Mouse (Mus musculus): ENCODE results near the gene Snx1. TPM values are rescaled to one million over a fixed set of nuclear protein-coding genes. Genes with fewer than 3 reads are reported as not detected.

The Snx1 gene
- polyA plus RNA-seq, 1 experiment = 75.6 TPM

GRCm38 (mm10) chr9:66087062-66087461, 39.3 kb downstream of the Snx1 start:
- TF ChIP-seq POLR2A (IDR thresholded peaks at IDR 0.05; ENCODE audit: borderline replicate concordance, extremely low read depth, insufficient read depth, insufficient read length, poor library complexity, severe bottlenecking) (no peak), CTCF (IDR thresholded peaks at IDR 0.05; ENCODE audit: borderline replicate concordance, extremely low read depth, insufficient read depth, insufficient read length) (no peak)
- no peak for DNase-seq (ENCODE audit: low read depth)

- TF ChIP-seq CTCF (IDR thresholded peaks at IDR 0.05; ENCODE audit: borderline replicate concordance, extremely low read depth, insufficient read depth, insufficient read length) = no peak
- TF ChIP-seq POLR2A (IDR thresholded peaks at IDR 0.05; ENCODE audit: borderline replicate concordance, extremely low read depth, insufficient read depth, insufficient read length, poor library complexity, severe bottlenecking) = no peak
These were observed 42.2 kb downstream of the Snx1 start for GRCm38 (mm10) chr9:66084171-66084570.

GRCm38 (mm10) chr9:66081999-66082398, 44.4 kb downstream of the Snx1 start:
- DNase-seq (ENCODE audit: low read depth) = no peak

More at GRCm38 (mm10) chr9:66084171-66084570, 42.2 kb downstream of the Snx1 start:
- no peak for DNase-seq (ENCODE audit: low read depth)

GRCm38 (mm10) chr9:66080804-66081459, 45.5 kb downstream of the Snx1 start:
- no peak for TF ChIP-seq CTCF (IDR thresholded peaks at IDR 0.05; ENCODE audit: borderline replicate concordance, extremely low read depth, insufficient read depth, insufficient read length)
- no peak for TF ChIP-seq POLR2A (IDR thresholded peaks at IDR 0.05; ENCODE audit: borderline replicate concordance, extremely low read depth, insufficient read depth, insufficient read length, poor library complexity, severe bottlenecking)
- no peak for DNase-seq (ENCODE audit: low read depth)

More at GRCm38 (mm10) chr9:66081999-66082398, 44.4 kb downstream of the Snx1 start:
- TF ChIP-seq POLR2A (IDR thresholded peaks at IDR 0.05; ENCODE audit: borderline replicate concordance, extremely low read depth, insufficient read depth, insufficient read length, poor library complexity, severe bottlenecking) (no peak), CTCF (IDR thresholded peaks at IDR 0.05; ENCODE audit: borderline replicate concordance, extremely low read depth, insufficient read depth, insufficient read length) (no peak)

GRCm38 (mm10) chr9:66078493-66078892, 47.9 kb downstream of the Snx1 start:
- peak; percentile 73 for DNase-seq (ENCODE audit: low read depth)
- TF ChIP-seq CTCF (IDR thresholded peaks at IDR 0.05; ENCODE audit: borderline replicate concordance, extremely low read depth, insufficient read depth, insufficient read length) = no peak
- TF ChIP-seq POLR2A (IDR thresholded peaks at IDR 0.05; ENCODE audit: borderline replicate concordance, extremely low read depth, insufficient read depth, insufficient read length, poor library complexity, severe bottlenecking) = no peak

GRCm38 (mm10) chr9:66078072-66078471, 48.3 kb downstream of the Snx1 start:
- no peak for DNase-seq (ENCODE audit: low read depth)

GRCm38 (mm10) chr9:66072754-66073153, 53.6 kb downstream of the Snx1 start:
- DNase-seq (ENCODE audit: low read depth) = no peak
- TF ChIP-seq CTCF (IDR thresholded peaks at IDR 0.05; ENCODE audit: borderline replicate concordance, extremely low read depth, insufficient read depth, insufficient read length) = no peak
- no peak for TF ChIP-seq POLR2A (IDR thresholded peaks at IDR 0.05; ENCODE audit: borderline replicate concordance, extremely low read depth, insufficient read depth, insufficient read length, poor library complexity, severe bottlenecking)

More at GRCm38 (mm10) chr9:66078072-66078471, 48.3 kb downstream of the Snx1 start:
- no peak for TF ChIP-seq CTCF (IDR thresholded peaks at IDR 0.05; ENCODE audit: borderline replicate concordance, extremely low read depth, insufficient read depth, insufficient read length)
- no peak for TF ChIP-seq POLR2A (IDR thresholded peaks at IDR 0.05; ENCODE audit: borderline replicate concordance, extremely low read depth, insufficient read depth, insufficient read length, poor library complexity, severe bottlenecking)

- TF ChIP-seq POLR2A (IDR thresholded peaks at IDR 0.05; ENCODE audit: borderline replicate concordance, extremely low read depth, insufficient read depth, insufficient read length, poor library complexity, severe bottlenecking) (no peak), CTCF (IDR thresholded peaks at IDR 0.05; ENCODE audit: borderline replicate concordance, extremely low read depth, insufficient read depth, insufficient read length) (no peak)
- no peak for DNase-seq (ENCODE audit: low read depth)
These were observed 56.2 kb downstream of the Snx1 start for GRCm38 (mm10) chr9:66070151-66070550.

GRCm38 (mm10) chr9:66069583-66069982, 56.8 kb downstream of the Snx1 start, which contains the start of gene Snx22:
Snx22 (minus strand) TSS chr9:66069719.
- DNase-seq (ENCODE audit: low read depth) = peak; percentile 79
- TF ChIP-seq POLR2A (IDR thresholded peaks at IDR 0.05; ENCODE audit: borderline replicate concordance, extremely low read depth, insufficient read depth, insufficient read length, poor library complexity, severe bottlenecking) (no peak), CTCF (IDR thresholded peaks at IDR 0.05; ENCODE audit: borderline replicate concordance, extremely low read depth, insufficient read depth, insufficient read length) (no peak)

- TF ChIP-seq CTCF (IDR thresholded peaks at IDR 0.05; ENCODE audit: borderline replicate concordance, extremely low read depth, insufficient read depth, insufficient read length) (no peak), POLR2A (IDR thresholded peaks at IDR 0.05; ENCODE audit: borderline replicate concordance, extremely low read depth, insufficient read depth, insufficient read length, poor library complexity, severe bottlenecking) (no peak)
- DNase-seq (ENCODE audit: low read depth) = peak; percentile 59
These were observed 57.4 kb downstream of the Snx1 start for GRCm38 (mm10) chr9:66068971-66069391.

GRCm38 (mm10) chr9:66068056-66068455, 58.3 kb downstream of the Snx1 start:
- DNase-seq (ENCODE audit: low read depth) = no peak
- TF ChIP-seq CTCF (IDR thresholded peaks at IDR 0.05; ENCODE audit: borderline replicate concordance, extremely low read depth, insufficient read depth, insufficient read length) (no peak), POLR2A (IDR thresholded peaks at IDR 0.05; ENCODE audit: borderline replicate concordance, extremely low read depth, insufficient read depth, insufficient read length, poor library complexity, severe bottlenecking) (no peak)

GRCm38 (mm10) chr9:66067542-66067941, 58.8 kb downstream of the Snx1 start:
- TF ChIP-seq POLR2A (IDR thresholded peaks at IDR 0.05; ENCODE audit: borderline replicate concordance, extremely low read depth, insufficient read depth, insufficient read length, poor library complexity, severe bottlenecking) (no peak), CTCF (IDR thresholded peaks at IDR 0.05; ENCODE audit: borderline replicate concordance, extremely low read depth, insufficient read depth, insufficient read length) (peak; percentile 53; the same call in 1 of the 2 replicates)
- DNase-seq (ENCODE audit: low read depth) = no peak

All from brain, embryonic 14.5 days (tissue).